Mouse (Mus musculus) megakaryocyte-erythroid progenitor cell, adult 5-6 weeks (primary cell): ENCODE measurements around the gene Ank3. TPM values are rescaled to one million over a fixed set of nuclear protein-coding genes. Genes with fewer than 3 reads are reported as not detected.
A peak's percentile ranks its signal among the peaks of the same experiment; 100 is the strongest.

ENCODE experiments used
- ATAC-seq: replicated peaks from 2 replicates; pipeline ENCODE4 v1.8.0; 2016; ENCODE audit warnings: mild to moderate bottlenecking, inconsistent platforms; ENCODE audit not compliant: severe bottlenecking, poor library complexity, low FRiP score, low TSS enrichment
- total RNA-seq, 2 experiments: library from RNA; stranded (forward) in 1 of 2; stranded (reverse) in 1 of 2; fragments of 200-1000, 215-1000 nt in 1 of 2; fragments of >200 nt in 1 of 2; fragmentation: Nextera tagmentation in 1 of 2; gene quantifications; 2 replicates each; pipeline ENCODE4 v1.2.3; 2014 to 2017

Ank3 gene
- total RNA-seq, 2 experiments from 2014 or later: 0.09 TPM; not detected in 1

- no peak for ATAC-seq
Measured at GRCm38 (mm10) chr10:69640617-69641016, 242.0 kb downstream of the Ank3 start.

GRCm38 (mm10) chr10:69643481-69643880 is 244.9 kb downstream of the Ank3 start:
- no peak for ATAC-seq

- no peak for ATAC-seq
Measured at GRCm38 (mm10) chr10:69643986-69644385, 245.4 kb downstream of the Ank3 start.

- no peak for ATAC-seq
Measured at GRCm38 (mm10) chr10:69645311-69645802, 246.8 kb downstream of the Ank3 start.

GRCm38 (mm10) chr10:69645929-69646328 is 247.4 kb downstream of the Ank3 start:
- ATAC-seq: no peak

- ATAC-seq: no peak
Measured at GRCm38 (mm10) chr10:69650074-69650473, 251.5 kb downstream of the Ank3 start.

GRCm38 (mm10) chr10:69652660-69653059 is 254.1 kb downstream of the Ank3 start:
- no peak for ATAC-seq

- no peak for ATAC-seq
Measured at GRCm38 (mm10) chr10:69653121-69653677, 254.6 kb downstream of the Ank3 start.

- no peak for ATAC-seq
Measured at GRCm38 (mm10) chr10:69654176-69654575, 255.6 kb downstream of the Ank3 start.

GRCm38 (mm10) chr10:69654866-69655633 is 256.5 kb downstream of the Ank3 start:
- ATAC-seq: no peak

GRCm38 (mm10) chr10:69656321-69656720 is 257.7 kb downstream of the Ank3 start:
- ATAC-seq: peak; percentile 71; the same call in 1 of the 2 replicates

- no peak for ATAC-seq
Measured at GRCm38 (mm10) chr10:69659818-69660217, 261.2 kb downstream of the Ank3 start.

- ATAC-seq: peak; percentile 67; the same call in 1 of the 2 replicates
Measured at GRCm38 (mm10) chr10:69662338-69662737, 263.8 kb downstream of the Ank3 start.

GRCm38 (mm10) chr10:69667482-69667881 is 268.9 kb downstream of the Ank3 start:
- ATAC-seq: no peak

- ATAC-seq: no peak
Measured at GRCm38 (mm10) chr10:69670496-69670895, 271.9 kb downstream of the Ank3 start.

GRCm38 (mm10) chr10:69670959-69671358 is 272.4 kb downstream of the Ank3 start:
- ATAC-seq: no peak

- no peak for ATAC-seq
Measured at GRCm38 (mm10) chr10:69671505-69671904, 272.9 kb downstream of the Ank3 start.

- ATAC-seq: no peak
Measured at GRCm38 (mm10) chr10:69672545-69672944, 274.0 kb downstream of the Ank3 start.

- ATAC-seq: no peak
Measured at GRCm38 (mm10) chr10:69678230-69678629, 279.7 kb downstream of the Ank3 start.

- ATAC-seq: no peak
Measured at GRCm38 (mm10) chr10:69686336-69686735, 287.8 kb downstream of the Ank3 start.

- ATAC-seq: no peak
Measured at GRCm38 (mm10) chr10:69689096-69689495, 290.5 kb downstream of the Ank3 start.
